Mouse (Mus musculus): ENCODE results near the gene 5830473C10Rik.

- TF ChIP-seq CTCF (conservative IDR thresholded peaks at IDR 0.05; ENCODE audit: low read length) (no peak), POU5F1 (IDR thresholded peaks at IDR 0.05; ENCODE audit: borderline replicate concordance, low read length) (no peak), NANOG (IDR thresholded peaks at IDR 0.05; ENCODE audit: borderline replicate concordance, low read length) (no peak)
These were observed 891 bp downstream of the 5830473C10Rik start for GRCm38 (mm10) chr5:90561721-90562275.

Measured in E14TG2a.4 (cell line).